Mouse (Mus musculus): ENCODE data around the gene Orc3. TPM values are rescaled to one million over a fixed set of nuclear protein-coding genes. Genes with fewer than 3 reads are reported as not detected.

Gene Orc3
- polyA plus RNA-seq, 1 experiment from 2014 or later = 36.8 TPM

Other genes with a start within 250 kb of the Orc3 start
- gene Akirin2, start 64.0 kb downstream of the Orc3 start, polyA plus RNA-seq (2015; fragmentation: Nextera tagmentation; extraction: Ambion mirVana) = 9.6 and 10.5 TPM in 2 replicates
- 21.7 and 24.6 TPM in 2 replicates for gene Rars2, start within 50 bp of the Orc3 start, polyA plus RNA-seq (2015; fragmentation: Nextera tagmentation; extraction: Ambion mirVana)
- 15.1 and 15.3 TPM in 2 replicates for gene Slc35a1, start 72.5 kb upstream of the Orc3 start, polyA plus RNA-seq (2015; fragmentation: Nextera tagmentation; extraction: Ambion mirVana)
- not detected in 2 replicates for gene Cfap206, start 115.3 kb upstream of the Orc3 start, polyA plus RNA-seq (2015; fragmentation: Nextera tagmentation; extraction: Ambion mirVana)
- gene Gm136, start 141.3 kb upstream of the Orc3 start, polyA plus RNA-seq (2015; fragmentation: Nextera tagmentation; extraction: Ambion mirVana) = not detected in 2 replicates
- 22.5 and 25.4 TPM in 2 replicates for gene Smim8, start 163.5 kb upstream of the Orc3 start, polyA plus RNA-seq (2015; fragmentation: Nextera tagmentation; extraction: Ambion mirVana)